Mouse (Mus musculus): ENCODE measurements at regions not wholly inside any gene's neighbourhood (a gene's known extent, or its start where the extent isn't known, plus 50 kb on each side); places are given as distances from the start of the nearest gene placed in this dataset.

DNA sequence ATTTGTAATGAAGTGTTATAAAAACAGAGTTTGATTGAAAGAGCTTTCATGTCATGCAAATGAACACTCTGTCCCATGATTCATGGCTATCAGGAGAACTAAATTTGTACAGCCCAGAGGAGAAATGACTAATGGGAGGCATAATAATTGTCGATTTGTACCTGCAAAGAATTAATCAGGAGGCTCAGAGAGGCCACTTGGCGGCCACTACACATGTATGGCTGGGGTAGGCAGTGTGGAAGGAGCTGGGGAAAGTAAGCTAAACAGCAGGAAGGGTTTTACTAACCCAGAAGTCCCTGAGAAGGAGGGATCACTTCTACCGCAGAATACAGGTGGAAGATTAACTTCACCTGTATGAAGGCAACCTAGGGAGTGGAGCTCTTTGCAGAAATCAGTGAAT, 145.9 kb upstream of the Vstm2b start:
- DNase-seq (ENCODE audit: low spot score) = no peak

DNA sequence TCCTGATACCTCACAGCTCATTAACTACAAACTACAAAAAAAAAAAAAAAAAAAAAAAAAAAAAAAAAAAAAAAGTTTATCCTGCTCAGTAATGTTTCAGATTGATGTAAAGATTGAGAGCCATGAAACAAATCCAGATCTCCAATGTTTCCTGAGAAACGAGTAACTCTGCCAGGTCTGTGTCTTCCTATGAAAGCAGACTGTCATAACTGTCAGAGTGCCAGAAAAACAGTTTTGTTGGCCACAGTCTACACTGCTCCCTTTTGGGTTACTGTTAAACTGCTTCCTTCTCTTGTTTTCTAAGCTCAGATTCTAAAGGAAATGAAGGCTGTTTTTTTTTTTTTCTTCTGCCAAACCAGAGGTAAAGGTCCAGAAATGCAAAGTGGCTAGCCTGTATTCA, 144.6 kb upstream of the Vstm2b start:
- DNase-seq (ENCODE audit: low spot score) = no peak

DNA sequence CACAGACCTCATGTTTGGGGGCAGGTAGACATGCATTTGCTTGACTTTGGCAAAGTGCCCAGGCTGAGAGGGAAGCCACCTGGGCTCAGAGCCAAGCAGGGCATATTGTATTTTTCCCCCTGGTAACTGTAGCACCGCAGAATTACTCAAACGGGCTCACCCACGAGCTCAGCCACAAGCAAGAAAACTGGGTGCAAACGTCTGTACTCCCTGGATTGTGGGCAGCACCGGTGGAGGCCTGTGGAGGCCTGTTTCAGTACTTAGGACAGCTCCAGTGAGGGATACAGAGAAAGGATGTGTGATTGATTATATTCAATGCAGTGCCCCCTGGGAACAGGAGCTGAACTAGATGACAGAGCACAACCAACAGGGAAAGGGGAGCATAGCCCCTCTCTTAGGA, 135.6 kb upstream of the Vstm2b start:
- no peak for DNase-seq (ENCODE audit: low spot score)

DNA sequence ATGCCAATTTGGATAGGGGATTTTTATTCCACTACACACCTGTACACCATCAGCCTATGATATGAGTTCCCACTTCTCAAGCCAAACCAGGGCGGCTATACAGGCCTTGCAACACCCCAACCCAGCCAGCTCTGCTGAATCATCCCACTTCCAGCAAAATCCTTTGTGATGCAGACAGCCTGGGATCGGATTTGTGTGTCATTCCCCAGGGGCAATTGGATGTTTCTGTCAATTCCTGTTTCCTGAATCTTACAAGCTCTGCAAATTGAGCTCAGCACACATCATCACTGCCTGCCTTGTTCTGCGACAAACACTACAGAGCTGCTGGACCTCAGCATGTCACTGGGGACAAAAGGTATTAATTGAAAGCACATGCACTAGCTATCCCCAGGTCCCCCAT, 132.0 kb upstream of the Vstm2b start:
- no peak for DNase-seq (ENCODE audit: low spot score)

DNA sequence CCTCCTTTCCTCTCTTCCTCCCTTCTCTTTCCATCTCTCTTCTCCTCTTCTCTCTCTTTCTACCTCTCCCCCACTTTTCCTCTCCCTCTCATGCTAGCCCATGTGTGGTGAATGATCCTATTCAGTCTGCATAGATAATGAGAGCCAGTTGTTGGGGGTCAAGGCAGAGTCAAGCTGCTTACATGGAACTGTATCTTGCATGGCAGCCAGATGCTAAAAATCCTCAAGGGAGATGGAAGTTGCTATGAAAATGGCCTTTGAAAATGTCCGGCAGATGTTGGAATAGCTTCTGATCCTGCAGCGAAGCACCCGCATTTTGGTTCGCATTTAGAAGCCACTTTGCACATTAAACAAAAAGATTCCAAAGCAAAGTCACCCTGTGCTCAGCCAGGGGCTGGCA, 121.9 kb upstream of the Vstm2b start:
- DNase-seq (ENCODE audit: low spot score) = no peak

DNA sequence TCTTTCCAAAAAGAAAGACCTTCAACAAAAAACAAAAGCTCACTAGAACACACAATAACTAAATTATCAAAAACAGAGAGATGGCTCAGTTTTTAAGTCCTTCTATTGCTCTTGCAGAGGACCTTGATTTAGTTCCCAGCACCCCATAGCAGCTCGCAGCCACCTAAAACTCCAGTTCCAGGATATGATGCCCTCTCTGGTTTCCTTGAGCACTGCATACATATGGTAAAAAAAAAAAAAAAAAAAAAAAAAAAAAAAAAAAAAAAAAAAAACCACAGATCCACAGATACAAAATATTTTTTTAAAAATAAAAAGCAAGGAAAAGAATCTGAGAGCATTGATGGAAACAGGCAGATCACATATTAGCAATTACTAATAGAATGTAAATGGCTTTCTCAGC, 113.2 kb upstream of the Vstm2b start:
- DNase-seq (ENCODE audit: low spot score) = no peak

DNA sequence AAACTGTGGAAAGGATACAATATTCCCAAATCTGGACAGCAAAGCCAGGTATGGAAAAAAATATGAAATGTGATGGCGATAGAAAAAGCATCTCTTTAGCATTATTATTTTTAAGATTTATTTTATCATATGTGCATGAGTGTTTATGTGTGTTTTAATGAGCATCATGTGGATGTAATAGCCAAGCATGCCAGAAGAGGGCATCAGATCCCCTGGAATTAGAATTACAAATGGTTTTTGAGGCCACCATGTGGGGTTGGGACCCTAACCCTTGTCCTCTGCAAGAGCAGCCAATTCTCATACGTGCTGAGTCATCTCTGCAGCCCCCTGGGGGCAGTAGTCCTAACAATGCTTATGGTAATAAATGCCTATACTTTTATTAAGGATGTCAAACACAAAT, 111.4 kb upstream of the Vstm2b start:
- DNase-seq (ENCODE audit: low spot score) = no peak

DNA sequence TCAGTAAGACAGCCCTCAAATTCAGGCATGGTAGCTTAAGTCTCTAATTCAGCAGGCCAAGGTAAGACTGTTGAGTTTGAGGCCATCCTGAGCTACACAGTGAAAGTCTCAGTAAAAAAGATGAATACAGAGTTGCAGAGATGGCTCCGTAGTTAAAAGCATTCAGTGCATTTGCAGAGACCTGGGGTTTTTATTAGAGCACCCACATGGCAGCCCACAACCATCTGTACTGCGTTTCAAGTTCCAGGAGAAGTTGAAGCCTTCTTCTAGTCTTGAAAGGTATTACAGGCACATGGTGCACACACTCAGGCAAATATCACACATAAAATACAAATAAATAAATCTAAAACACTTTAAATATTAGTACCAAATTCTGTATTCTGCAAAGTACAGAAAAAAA, 109.6 kb upstream of the Vstm2b start:
- no peak for DNase-seq (ENCODE audit: low spot score)

DNA sequence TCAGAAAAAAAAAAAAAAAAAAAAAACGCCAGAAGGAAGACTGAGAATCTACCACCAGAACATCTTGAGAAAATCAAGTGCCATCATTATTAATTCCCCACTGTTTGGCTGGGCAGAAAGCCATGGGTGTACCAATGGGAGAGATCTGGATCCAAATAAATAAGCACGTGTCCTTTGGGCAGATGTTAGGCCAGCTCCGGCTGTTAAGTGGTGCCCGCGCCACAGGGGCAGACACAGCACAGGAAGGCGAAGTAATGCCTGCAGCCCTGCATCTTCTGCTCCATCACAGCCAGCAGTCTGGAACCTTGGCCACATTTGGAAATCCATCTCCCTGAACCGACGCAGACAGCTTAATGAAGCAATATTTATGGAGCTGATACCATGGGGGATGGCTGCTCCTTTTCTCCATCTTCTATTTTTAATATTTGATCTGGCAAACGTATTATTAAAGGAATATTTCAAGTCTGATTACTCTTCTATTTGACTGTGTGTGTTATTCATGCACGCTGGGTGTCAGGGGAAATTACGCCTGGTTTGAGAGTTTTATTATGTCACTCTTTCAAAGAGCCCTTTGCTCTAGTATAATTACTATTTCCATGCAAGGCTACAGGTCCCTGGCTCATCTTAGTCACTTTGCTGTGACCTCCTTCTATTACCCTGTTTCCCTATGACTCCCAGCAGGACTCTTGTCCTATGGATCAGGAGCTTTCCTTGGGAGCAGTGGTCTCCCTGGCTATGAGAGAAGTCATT, 103.5 kb upstream of the Vstm2b start:
- no peak for DNase-seq (ENCODE audit: low spot score)

DNA sequence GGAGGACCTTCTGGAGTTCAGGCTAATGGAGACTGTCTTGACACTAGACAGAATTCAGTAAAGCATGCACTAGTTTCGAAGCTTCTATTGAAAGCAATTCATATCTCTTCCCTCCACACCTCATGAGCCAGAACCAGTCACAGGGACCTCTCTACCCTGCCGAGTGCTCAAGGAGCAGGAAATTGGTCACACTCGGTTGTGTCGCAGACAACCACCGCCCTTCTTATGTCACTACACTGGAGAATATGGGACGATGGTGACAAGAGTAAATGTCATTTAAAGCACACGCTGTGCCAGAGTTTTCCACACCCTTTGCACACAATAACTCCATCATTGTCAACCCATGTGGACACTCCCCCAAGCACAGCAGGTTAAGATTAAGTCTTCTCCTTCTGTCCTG, 98.3 kb upstream of the Vstm2b start:
- no peak for DNase-seq (ENCODE audit: low spot score)

DNA sequence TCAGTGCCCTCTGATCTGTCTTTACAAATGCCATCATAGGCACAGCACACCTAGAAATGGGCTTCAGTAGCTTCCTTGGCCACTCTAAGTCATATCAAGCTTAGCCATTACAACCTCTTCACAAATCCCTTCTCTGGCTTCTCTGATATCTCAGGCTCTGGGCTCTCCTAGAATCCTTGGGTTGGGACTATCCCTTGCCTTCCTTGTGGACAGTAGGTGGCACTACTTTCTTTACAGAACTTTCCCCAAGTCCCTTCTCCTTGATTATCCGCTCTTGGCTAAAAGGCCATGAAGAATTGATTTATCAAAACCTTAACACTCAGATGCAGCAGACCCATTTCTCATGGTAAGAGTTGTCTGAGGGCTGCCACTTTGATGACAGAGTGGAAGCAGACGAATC, 96.8 kb upstream of the Vstm2b start:
- no peak for DNase-seq (ENCODE audit: low spot score)

DNA sequence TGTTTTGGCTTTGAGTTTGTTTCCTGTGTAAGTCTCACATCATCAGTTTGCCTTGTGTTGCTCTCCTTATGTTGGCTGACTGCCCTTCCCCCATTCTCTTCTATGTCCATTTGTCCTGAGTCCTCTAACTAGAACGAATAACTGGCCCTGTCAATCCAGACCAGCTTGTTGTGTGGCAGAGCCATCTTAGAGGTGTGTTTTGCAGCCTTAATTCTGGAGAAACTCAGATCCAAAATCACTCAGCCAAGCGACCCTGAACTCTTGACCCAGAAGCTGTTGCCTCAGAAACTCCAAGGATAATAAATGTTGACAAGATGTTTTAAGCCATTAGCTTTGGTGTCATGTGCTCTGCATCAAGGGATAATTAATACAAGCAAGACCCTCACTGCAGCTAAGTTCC, 92.9 kb upstream of the Vstm2b start:
- DNase-seq (ENCODE audit: low spot score) = no peak

DNA sequence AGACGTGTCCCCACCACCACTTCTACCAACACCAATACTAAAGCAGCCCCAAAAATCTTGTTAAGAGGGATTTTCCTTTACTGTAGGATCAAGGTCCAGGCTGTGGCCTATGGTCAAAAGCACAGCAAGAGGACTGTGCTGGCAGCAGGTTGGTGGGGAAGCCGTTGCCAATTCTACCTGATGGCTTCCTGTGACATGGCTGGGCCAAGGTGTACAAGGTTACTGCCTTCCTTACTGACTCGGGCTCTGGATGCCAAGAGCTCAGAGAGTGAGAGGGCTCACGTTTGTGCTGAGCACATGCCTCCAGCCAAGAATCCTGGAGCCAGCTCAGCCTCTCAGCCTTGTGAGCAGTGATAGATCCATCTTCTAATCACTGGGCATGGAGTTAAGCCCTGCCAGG, 92.3 kb upstream of the Vstm2b start:
- no peak for DNase-seq (ENCODE audit: low spot score)

DNA sequence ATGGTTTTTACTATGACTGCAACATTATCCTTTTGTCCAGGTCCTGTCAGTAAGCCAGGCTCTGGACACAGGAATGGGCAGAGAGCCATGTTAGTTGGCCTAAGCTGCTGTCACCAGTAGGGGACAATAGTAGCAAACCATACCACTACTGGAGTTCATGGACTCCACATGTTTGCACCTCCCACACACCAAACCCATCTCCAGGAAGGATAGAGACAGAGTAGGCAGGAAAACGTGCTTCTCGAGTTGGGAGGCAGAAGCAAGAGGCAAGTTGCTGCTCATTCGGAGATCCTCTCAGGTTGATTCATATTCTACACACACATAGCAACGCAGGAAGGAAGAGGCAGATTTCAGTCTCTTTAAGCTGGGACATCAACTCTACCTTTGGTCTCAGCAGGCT, 85.2 kb upstream of the Vstm2b start:
- no peak for DNase-seq (ENCODE audit: low spot score)

DNA sequence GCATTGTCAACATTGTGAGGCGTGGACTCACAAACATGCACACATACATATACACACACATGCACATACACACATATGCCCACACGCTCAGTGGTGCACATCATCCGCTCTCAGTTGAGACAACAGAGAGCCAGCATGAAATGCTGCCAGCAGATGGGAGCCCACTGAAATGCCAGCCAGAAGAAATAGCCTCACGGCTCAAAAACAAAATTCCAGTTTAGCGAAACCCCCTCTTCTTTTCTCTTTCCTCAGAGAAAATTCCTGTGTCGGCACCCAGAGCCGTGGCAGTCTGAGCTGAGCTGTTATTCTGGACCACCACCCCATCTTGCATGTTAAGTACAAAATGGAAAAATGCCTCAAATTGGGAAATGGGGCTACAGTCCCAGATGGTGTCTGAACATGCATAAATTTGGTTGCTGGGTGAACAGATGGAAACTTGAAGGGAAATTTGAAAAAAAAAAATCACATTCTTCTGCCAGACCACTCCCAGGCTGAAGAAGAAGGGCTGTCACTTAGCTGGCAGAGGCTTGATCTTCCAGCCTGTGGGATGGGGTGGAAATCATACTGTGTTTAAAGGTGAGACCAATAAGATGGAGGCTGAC, 72.9 kb upstream of the Vstm2b start:
- no peak for DNase-seq (ENCODE audit: low spot score)

DNA sequence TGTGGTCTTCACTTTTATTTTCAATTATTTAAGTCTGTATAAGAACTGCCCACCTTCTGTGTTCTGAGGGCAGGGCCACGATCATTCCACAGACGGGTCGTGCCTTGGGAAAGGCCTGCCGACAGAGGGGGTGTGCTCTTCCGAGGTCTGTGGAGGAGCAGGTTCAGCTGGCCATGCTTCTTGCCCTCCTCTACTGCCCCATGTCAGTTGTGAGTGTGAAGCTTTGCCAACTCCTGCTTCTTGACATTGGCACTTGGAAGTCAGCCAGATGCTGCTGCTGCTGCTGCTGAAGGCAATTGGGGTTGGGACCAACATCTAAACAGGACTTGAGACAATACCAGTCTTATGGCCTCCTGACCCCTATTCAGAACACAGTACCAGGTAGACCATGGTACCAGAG, 68.6 kb upstream of the Vstm2b start:
- no peak for DNase-seq (ENCODE audit: low spot score)

DNA sequence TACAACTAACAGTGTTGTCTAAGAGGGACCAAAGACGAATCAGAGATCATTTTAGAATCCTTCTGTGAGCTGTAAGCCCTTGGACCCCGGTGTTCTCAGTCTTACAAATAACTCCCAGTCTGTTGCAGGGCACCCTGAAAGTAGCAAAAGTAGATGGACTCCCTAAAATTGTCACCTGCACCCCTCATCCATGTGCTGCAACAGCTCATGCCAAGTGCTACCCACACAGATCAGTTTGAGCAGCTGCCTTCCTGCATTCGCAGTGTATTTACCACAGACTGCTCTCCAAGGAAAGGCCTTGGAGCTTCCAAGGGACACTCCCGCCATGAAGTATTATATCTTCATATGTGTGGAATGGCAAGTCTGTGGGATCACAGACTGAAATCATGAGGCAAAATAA, 66.5 kb upstream of the Vstm2b start:
- DNase-seq (ENCODE audit: low spot score) = no peak

DNA sequence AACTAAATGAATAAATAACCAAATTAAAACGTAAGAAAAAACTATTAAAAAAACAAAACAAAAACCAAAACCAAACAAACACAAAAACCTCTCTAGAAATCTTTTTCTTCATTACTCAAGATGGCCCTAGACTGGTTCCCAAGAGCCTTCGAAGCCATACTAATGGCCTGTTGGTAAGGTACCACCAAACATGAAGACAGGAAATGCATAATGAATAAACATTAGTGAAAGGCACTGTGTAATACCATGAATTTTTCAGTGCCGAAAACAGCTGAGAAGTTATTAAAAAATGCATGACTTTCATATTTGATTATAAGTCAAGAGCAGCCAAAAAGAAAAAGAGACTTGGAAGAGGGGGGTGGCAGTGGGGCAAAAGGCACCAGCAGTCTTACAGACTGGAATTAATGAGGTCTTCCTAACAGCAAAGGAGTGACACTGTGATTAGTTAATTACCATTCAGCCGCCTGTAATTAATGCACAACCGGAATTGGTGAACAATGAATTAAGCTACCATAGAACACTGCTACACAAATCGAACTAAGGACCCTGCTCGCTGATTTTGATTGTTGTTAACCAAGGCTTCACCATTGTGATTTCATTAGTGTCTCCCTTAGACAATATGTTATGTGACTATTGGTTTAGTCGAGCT, 55.7 kb upstream of the Vstm2b start:
- no peak for DNase-seq (ENCODE audit: low spot score)

DNA sequence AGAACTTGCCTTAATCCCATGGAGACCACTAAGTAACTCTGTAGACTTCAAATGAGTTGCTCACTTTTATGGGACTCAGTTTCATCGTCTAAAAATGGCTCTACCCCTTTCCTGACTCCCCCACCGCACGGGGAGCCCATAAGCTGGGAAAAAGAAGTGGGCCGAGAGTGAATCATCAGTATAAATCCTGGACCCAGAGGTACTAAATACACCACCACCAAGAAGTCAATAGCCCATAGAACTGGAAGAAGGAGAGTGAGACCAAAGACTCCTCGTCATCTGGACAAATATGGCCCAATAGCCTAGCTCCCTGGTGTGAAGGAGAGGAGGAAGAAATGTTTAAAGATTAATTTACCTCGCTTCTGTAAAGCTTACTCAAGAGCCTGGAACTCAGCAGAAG, 51.6 kb upstream of the Vstm2b start:
- no peak for DNase-seq (ENCODE audit: low spot score)
